Comparison of ENCODE assay signal across 8 mouse cellular contexts in the genomic region with DNA sequence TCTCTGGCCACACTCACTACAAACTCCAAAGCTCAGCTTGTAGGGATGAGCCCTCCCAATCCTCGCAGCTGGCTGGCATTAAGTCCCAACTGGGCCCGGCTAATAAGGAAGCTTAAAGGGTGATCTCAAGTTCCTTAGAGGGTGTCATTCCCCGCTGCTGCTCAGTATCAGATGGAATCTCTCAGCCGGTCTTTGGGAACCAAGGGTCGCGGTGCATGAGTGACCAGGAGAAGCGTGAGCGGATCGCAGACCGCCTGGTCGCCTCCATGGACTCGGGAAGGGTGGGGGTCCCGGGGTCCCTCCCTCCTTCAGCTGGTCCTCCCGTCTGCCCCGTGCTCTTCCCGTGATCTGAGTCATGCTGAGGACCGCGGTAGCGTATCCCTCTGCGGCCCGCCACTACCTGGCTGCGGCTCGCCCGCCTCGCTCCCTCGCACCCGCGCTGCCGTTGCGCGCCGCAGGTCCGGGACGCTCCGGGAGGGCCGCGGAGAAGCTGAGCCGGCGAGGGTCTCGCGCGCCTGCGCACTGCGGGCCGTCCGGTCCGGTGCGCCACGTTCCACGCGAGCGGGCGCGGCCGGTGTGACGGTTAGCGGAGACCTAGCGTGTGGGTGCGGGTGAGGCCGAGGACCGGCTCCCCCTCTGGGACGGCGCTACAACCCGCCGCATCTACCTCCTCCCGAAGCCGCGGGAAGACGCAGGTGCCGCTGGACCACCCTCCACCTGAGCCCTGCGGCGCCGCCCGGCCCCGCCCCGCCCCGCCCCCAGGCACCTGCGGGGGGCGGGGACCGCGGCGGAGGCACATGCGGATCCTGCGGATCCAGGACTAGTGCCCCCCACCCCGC. TPM values are rescaled to one million over a fixed set of nuclear protein-coding genes. Genes with fewer than 3 reads are reported as not detected.
DNase-seq lines count a peak whose midpoint lies in the region; ATAC-seq and TF ChIP-seq lines count a peak whose summit lies in the region.

A gene (minus strand): TSS at position 754 of the 839 bp plus-strand sequence.

- peak within 1 kb of the TSS; percentile 92 for H3K4me2 ChIP-seq in heart, embryonic 13.5 days
- peak within 1 kb of the TSS; percentile 93 for H3K4me2 ChIP-seq in lung, embryonic 15.5 days

- no peaks in the 10 kb centered on the region for H3K9me3 ChIP-seq in heart, embryonic 13.5 days
- no peaks in the 10 kb centered on the region for H3K9me3 ChIP-seq in lung, embryonic 15.5 days

- TF ChIP-seq POLR2A in spleen, adult 2 months (IDR thresholded peaks at IDR 0.05; ENCODE audit: low read depth, low read length): no peak

- no peak for DNase-seq in spleen, adult 2 months (ENCODE audit: low read depth in 1 of 2, low spot score in 2 of 2)
- no peak for DNase-seq in spleen, postnatal 14 days (ENCODE audit: low spot score in 2 of 2)
- peak; percentile 66 to 69 for DNase-seq in cerebellum, postnatal 10 days
- DNase-seq in kidney, postnatal 4 days: peak; percentile 54 to 71
- DNase-seq in right cerebral cortex, adult 2 months (ENCODE audit: low spot score in 2 of 2): peak; percentile 37 to 49

- peaks cover 7% of the 10 kb centered on the region for H3K27me3 ChIP-seq in spleen, adult 2 months (ENCODE audit: control insufficient read depth, insufficient read depth, low read length)
- peaks cover 66% of the 10 kb centered on the region for H3K27me3 ChIP-seq in heart, embryonic 13.5 days (replicated peaks)
- H3K27me3 ChIP-seq in lung, embryonic 15.5 days: peaks cover 54% of the 10 kb centered on the region

- no peak for TF ChIP-seq CTCF in spleen, adult 2 months (IDR thresholded peaks at IDR 0.05; ENCODE audit: extremely low read depth, insufficient read depth, insufficient read length, insufficient replicate concordance)

- no peak; the same call in 1 of the 2 replicates for ATAC-seq in heart, embryonic 13.5 days (ENCODE audit: extremely low read depth, insufficient number of reproducible peaks, low FRiP score, low TSS enrichment)
- peak; percentile 59 for ATAC-seq in lung, embryonic 15.5 days (ENCODE audit: borderline replicate concordance, extremely low read depth, low FRiP score, low TSS enrichment)
- ATAC-seq in activated CD4-positive, CD25-positive, alpha-beta regulatory T cell, adult 4 months: no peak

- peak within 1 kb of the TSS; percentile 54 for H3K4me3 ChIP-seq in spleen, adult 2 months (ENCODE audit: extremely low read depth, insufficient read depth, insufficient read length)
- peak within 1 kb of the TSS; percentile 63 for H3K4me3 ChIP-seq in heart, embryonic 13.5 days
- H3K4me3 ChIP-seq in lung, embryonic 15.5 days: peak within 1 kb of the TSS; percentile 54

- no peak within 1 kb of the TSS for H3K27ac ChIP-seq in spleen, adult 2 months (ENCODE audit: insufficient read depth, low read length)
- H3K27ac ChIP-seq in heart, embryonic 13.5 days (replicated peaks): no peak within 1 kb of the TSS
- no peak within 1 kb of the TSS for H3K27ac ChIP-seq in lung, embryonic 15.5 days

- peak within 1 kb of the TSS; percentile 69 for H3K9ac ChIP-seq in heart, embryonic 13.5 days
- peak within 1 kb of the TSS; percentile 27 for H3K9ac ChIP-seq in lung, embryonic 15.5 days

- H3K36me3 ChIP-seq in spleen, adult 2 months (ENCODE audit: control insufficient read depth, insufficient read depth, low read length): no peaks in the 10 kb centered on the region
- H3K36me3 ChIP-seq in heart, embryonic 13.5 days: no peaks in the 10 kb centered on the region
- no peaks in the 10 kb centered on the region for H3K36me3 ChIP-seq in lung, embryonic 15.5 days

- peaks cover 5% of the 10 kb centered on the region for H3K4me1 ChIP-seq in spleen, adult 2 months (ENCODE audit: control insufficient read depth, insufficient read depth, insufficient read length)
- peaks cover 7% of the 10 kb centered on the region for H3K4me1 ChIP-seq in heart, embryonic 13.5 days
- peaks cover 11% of the 10 kb centered on the region for H3K4me1 ChIP-seq in lung, embryonic 15.5 days

- 3% methylated on average over 79 of the region's 85 CpGs for WGBS in spleen, adult 2 months
- under 1% methylated on average over 77 of the region's 85 CpGs for WGBS in heart, embryonic 13.5 days
- under 1% methylated on average over 67 of the region's 85 CpGs for WGBS in lung, embryonic 15.5 days

RNA-seq across cellular contexts. Expression of the gene that starts here (rescaled TPM):
- not detected in 2 replicates for polyA plus RNA-seq in spleen, adult 2 months (2012; rRNA removed)
- 0.13 and 0.34 TPM in 2 replicates for polyA plus RNA-seq in heart, embryonic 13.5 days (2015; fragmentation: Nextera tagmentation; extraction: Ambion mirVana)
- polyA plus RNA-seq in lung, embryonic 15.5 days (2015; fragmentation: Nextera tagmentation; extraction: Ambion mirVana): 0.96 TPM in 2 replicates
- not detected for polyA plus RNA-seq in activated CD4-positive, CD25-positive, alpha-beta regulatory T cell, adult 4 months (2017; shearing (Covaris generic))

Comparison
In these comparisons a context has a peak if more than half of its experiments do, and no peak if none do; other contexts are left out.
1. Peak in ATAC-seq, H3K4me3 ChIP-seq, H3K9ac ChIP-seq and H3K4me2 ChIP-seq in lung, embryonic 15.5 days; RNA of the gene not detected or under 1 TPM.
2. DNase-seq: peak in cerebellum, postnatal 10 days (2 of 2), kidney, postnatal 4 days (2 of 2) and right cerebral cortex, adult 2 months (2 of 2); none in spleen, adult 2 months (0 of 2) and spleen, postnatal 14 days (0 of 2).
3. Peak in every context shown above with its lines, with median percentiles within 50 percentile points of each other: H3K4me3 ChIP-seq.